Mouse (Mus musculus) ES-Bruce4 (cell line): Measurements from ENCODE around the gene Gm38392.

ENCODE experiments used
- CTCF ChIP-seq: IDR thresholded peaks from one replicate; pipeline ENCODE4 v1.8.1; 2011; ENCODE audit warnings: low read depth, low read length
- EP300 ChIP-seq: IDR thresholded peaks from 2 replicates; pipeline ENCODE4 v1.6.1; 2011; ENCODE audit warnings: low read depth, low read length; ENCODE audit not compliant: insufficient read depth
- POLR2A ChIP-seq: IDR thresholded peaks from one replicate; pipeline ENCODE4 v1.8.1; 2011; ENCODE audit warnings: low read length; ENCODE audit not compliant: insufficient read depth

- no peak for TF ChIP-seq CTCF
- no peak for TF ChIP-seq POLR2A
- TF ChIP-seq EP300 = no peak
Measured at GRCm38 (mm10) chr3:88299172-88299571, 12.2 kb upstream of the Gm38392 start.
